Mouse (Mus musculus) embryonic facial prominence, embryonic 15.5 days (tissue): ENCODE measurements around the gene Lpp. TPM values are rescaled to one million over a fixed set of nuclear protein-coding genes. Genes with fewer than 3 reads are reported as not detected.

Source experiments
- ATAC-seq: fragments of 200-750 bp; cut with Nextera tagmentation; 2 replicates; pipeline ENCODE4 v1.8.0; 2017; ENCODE audit warnings: low read depth, moderate TSS enrichment; ENCODE audit not compliant: insufficient number of reproducible peaks, low FRiP score, low TSS enrichment
- H3K27ac ChIP-seq: fragments of 300-500 bp; sonication (generic); replicated peaks from 2 replicates; pipeline ENCODE4 v1.5.1; 2015; ENCODE audit warnings: mild to moderate bottlenecking, inconsistent platforms
- H3K27me3 ChIP-seq: fragments of 300-500 bp; sonication (generic); 2 replicates; pipeline ENCODE4 v1.6.1; 2015; ENCODE audit warnings: inconsistent platforms
- H3K36me3 ChIP-seq: fragments of 300-500 bp; sonication (generic); 2 replicates; pipeline ENCODE4 v1.6.1; 2015; ENCODE audit warnings: mild to moderate bottlenecking, inconsistent platforms
- H3K4me1 ChIP-seq: fragments of 300-500 bp; sonication (generic); 2 replicates; pipeline ENCODE4 v1.6.1; 2015; ENCODE audit warnings: inconsistent platforms
- H3K4me2 ChIP-seq: fragments of 300-500 bp; sonication (generic); replicated peaks from 2 replicates; pipeline ENCODE4 v1.6.1; 2015; ENCODE audit warnings: mild to moderate bottlenecking, inconsistent platforms
- H3K4me3 ChIP-seq: fragments of 300-500 bp; sonication (generic); replicated peaks from 2 replicates; pipeline ENCODE4 v1.5.1; 2015; ENCODE audit warnings: mild to moderate bottlenecking, inconsistent platforms
- H3K9ac ChIP-seq: fragments of 300-500 bp; sonication (generic); 2 replicates; pipeline ENCODE4 v1.6.1; 2015; ENCODE audit warnings: inconsistent platforms
- H3K9me3 ChIP-seq: fragments of 300-500 bp; sonication (generic); replicated peaks from 2 replicates; pipeline ENCODE4 v1.6.1; 2016; ENCODE audit warnings: inconsistent platforms
- WGBS: fragments of 180-500 bp; shearing (Covaris S2); methylation state at CpG from one replicate; pipeline ENCODE4 v1.1.7; 2015; 5-methylcytosine and 5-hydroxymethylcytosine counted together
- polyA plus RNA-seq: library from polyadenylated mRNA; unstranded; fragments of >200 nt; fragmentation: Nextera tagmentation; extraction: Ambion mirVana; gene quantifications from 2 replicates; pipeline ENCODE4 v1.2.1, GENCODE M21; 2015

Lpp gene
- 51.4 and 52.8 TPM in 2 replicates for polyA plus RNA-seq

GRCm38 (mm10) chr16:24392651-24393555 is at the start of gene Lpp:
TSS of gene Lpp (plus strand) at chr16:24393507.
- H3K9ac ChIP-seq = peak within 1 kb of the TSS; percentile 91
- peak within 1 kb of the TSS; percentile 84 for H3K4me3 ChIP-seq
- H3K4me2 ChIP-seq = peak within 1 kb of the TSS; percentile 71
- no peaks in the 10 kb centered on the region for H3K9me3 ChIP-seq
- peaks cover 37% of the 10 kb centered on the region for H3K4me1 ChIP-seq
- no peaks in the 10 kb centered on the region for H3K36me3 ChIP-seq
- H3K27me3 ChIP-seq = no peaks in the 10 kb centered on the region
- 2% methylated on average over 41 of the region's 42 CpGs for WGBS
- peak within 1 kb of the TSS; percentile 99 for H3K27ac ChIP-seq
- ATAC-seq = peak; percentile 89

GRCm38 (mm10) chr16:24347582-24348411 is 45.5 kb upstream of the Lpp start:
- Histone ChIP-seq H3K9ac (no peak overlapping the region), H3K4me2 (peak overlapping the region; percentile 17; the same call in 1 of the 2 replicates), H3K27ac (no peak overlapping the region), H3K4me3 (no peak overlapping the region), H3K27me3 (no peaks in the 10 kb centered on the region), H3K36me3 (no peaks in the 10 kb centered on the region), H3K9me3 (no peaks in the 10 kb centered on the region), H3K4me1 (no peaks in the 10 kb centered on the region; the same call in 1 of the 2 replicates)
- 54% methylated on average over 21 of the region's 21 CpGs for WGBS
- ATAC-seq = no peak

GRCm38 (mm10) chr16:24350306-24350705 is 43.0 kb upstream of the Lpp start:
- Histone ChIP-seq H3K36me3 (no peaks in the 10 kb centered on the region), H3K4me2 (no peak overlapping the region), H3K9ac (no peak overlapping the region), H3K27ac (no peak overlapping the region), H3K9me3 (no peaks in the 10 kb centered on the region), H3K4me1 (no peaks in the 10 kb centered on the region; the same call in 1 of the 2 replicates), H3K4me3 (no peak overlapping the region), H3K27me3 (no peaks in the 10 kb centered on the region)
- 59% methylated on average over 6 of the region's 6 CpGs for WGBS
- ATAC-seq = no peak

GRCm38 (mm10) chr16:24350751-24351150 is 42.6 kb upstream of the Lpp start:
- no peak for ATAC-seq
- Histone ChIP-seq H3K9ac (no peak overlapping the region), H3K4me3 (no peak overlapping the region), H3K27me3 (no peaks in the 10 kb centered on the region), H3K4me2 (no peak overlapping the region), H3K9me3 (no peaks in the 10 kb centered on the region), H3K27ac (no peak overlapping the region), H3K4me1 (no peaks in the 10 kb centered on the region; the same call in 1 of the 2 replicates), H3K36me3 (no peaks in the 10 kb centered on the region)
- WGBS = 60% methylated on average over 6 of the region's 6 CpGs

DNA sequence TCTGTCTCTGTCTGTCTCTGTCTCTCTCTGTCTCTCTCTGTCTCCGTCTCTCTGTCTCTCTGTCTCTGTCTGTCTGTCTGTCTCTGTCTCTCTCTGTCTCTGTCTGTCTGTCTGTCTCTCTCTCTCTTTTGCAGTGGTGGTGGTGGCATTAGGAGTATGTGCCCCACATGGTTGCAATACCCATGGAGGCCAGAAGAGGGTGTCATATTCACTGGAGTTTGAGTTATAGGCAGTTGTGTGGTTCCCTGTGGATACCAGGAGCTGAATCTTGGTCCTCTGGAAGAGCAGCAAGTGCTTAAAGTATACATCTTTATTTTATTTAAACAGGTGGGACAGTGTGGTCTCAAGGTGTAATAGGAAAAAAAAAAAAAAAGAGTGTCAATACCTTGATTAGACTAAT is 41.5 kb upstream of the Lpp start:
- H3K9ac ChIP-seq = no peak overlapping the region
- no peaks in the 10 kb centered on the region for H3K9me3 ChIP-seq
- H3K27ac ChIP-seq = no peak overlapping the region
- H3K36me3 ChIP-seq = no peaks in the 10 kb centered on the region
- no peaks in the 10 kb centered on the region; the same call in 1 of the 2 replicates for H3K4me1 ChIP-seq
- ATAC-seq = no peak
- no peak overlapping the region for H3K4me3 ChIP-seq
- 100% methylated on average over 1 of the region's 1 CpGs for WGBS
- H3K4me2 ChIP-seq = no peak overlapping the region
- H3K27me3 ChIP-seq = no peaks in the 10 kb centered on the region

GRCm38 (mm10) chr16:24353816-24354215 is 39.5 kb upstream of the Lpp start:
- ATAC-seq = no peak
- no peak overlapping the region for H3K4me2 ChIP-seq
- H3K27ac ChIP-seq = no peak overlapping the region
- H3K27me3 ChIP-seq = no peaks in the 10 kb centered on the region
- WGBS = 11% methylated on average over 3 of the region's 3 CpGs
- H3K36me3 ChIP-seq = no peaks in the 10 kb centered on the region
- no peak overlapping the region for H3K9ac ChIP-seq
- H3K4me3 ChIP-seq = no peak overlapping the region
- no peaks in the 10 kb centered on the region for H3K9me3 ChIP-seq
- no peaks in the 10 kb centered on the region for H3K4me1 ChIP-seq

DNA sequence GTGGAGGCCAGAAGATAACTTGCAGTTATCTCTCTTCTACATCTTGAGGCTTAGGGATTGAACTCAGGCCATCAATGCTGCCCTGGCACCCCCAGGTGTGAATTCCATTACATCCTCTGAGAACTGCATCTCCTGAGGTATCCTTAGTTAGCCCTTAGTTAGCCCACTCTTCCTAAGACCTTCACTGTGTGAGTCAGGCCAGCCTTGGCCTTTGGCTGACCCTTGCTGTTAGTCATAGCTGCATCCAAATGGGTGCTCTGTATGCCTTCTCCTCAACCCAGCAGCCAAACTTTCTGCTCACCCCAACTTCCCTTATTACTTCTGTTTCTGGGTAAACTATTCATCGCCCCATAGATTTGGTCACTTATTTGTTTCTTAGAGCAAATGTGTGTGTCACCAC is 31.6 kb upstream of the Lpp start:
- H3K9me3 ChIP-seq = no peaks in the 10 kb centered on the region
- no peak for ATAC-seq
- H3K4me2 ChIP-seq = no peak overlapping the region
- WGBS = 100% methylated on average over 1 of the region's 1 CpGs
- H3K9ac ChIP-seq = no peak overlapping the region
- no peaks in the 10 kb centered on the region for H3K4me1 ChIP-seq
- no peaks in the 10 kb centered on the region for H3K36me3 ChIP-seq
- H3K27ac ChIP-seq = no peak overlapping the region
- H3K27me3 ChIP-seq = no peaks in the 10 kb centered on the region
- H3K4me3 ChIP-seq = no peak overlapping the region

- Histone ChIP-seq H3K9ac (no peak overlapping the region), H3K27ac (no peak overlapping the region), H3K4me2 (no peak overlapping the region), H3K36me3 (no peaks in the 10 kb centered on the region), H3K9me3 (no peaks in the 10 kb centered on the region), H3K4me1 (0 out of 2 replicates have a peak, but pooled peaks cover 6% of the 10 kb centered on the region), H3K27me3 (no peaks in the 10 kb centered on the region), H3K4me3 (no peak overlapping the region)
- ATAC-seq = no peak
- WGBS = 70% methylated on average over 7 of the region's 7 CpGs
Observed at GRCm38 (mm10) chr16:24364030-24364687, 29.1 kb upstream of the Lpp start.

DNA sequence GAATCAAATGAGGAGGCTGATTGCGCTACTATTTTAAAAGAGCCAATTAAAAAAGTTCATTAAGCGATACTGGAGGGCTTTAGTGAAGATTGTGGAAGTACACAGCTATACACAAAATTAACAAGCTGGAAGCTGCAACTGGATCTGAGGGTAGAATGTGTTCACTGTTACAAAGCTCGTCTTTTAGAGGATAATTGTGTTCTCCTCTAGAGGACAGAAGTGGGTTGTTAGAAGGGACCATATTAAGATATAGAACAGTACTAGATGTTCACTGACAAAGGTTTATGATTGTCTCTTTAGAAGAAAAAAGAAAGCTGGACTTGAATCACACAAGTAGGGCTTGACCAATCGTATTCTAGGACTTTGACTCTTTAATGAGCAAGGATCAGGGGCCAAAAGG is 27.4 kb upstream of the Lpp start:
- Histone ChIP-seq H3K9me3 (no peaks in the 10 kb centered on the region), H3K4me2 (no peak overlapping the region), H3K9ac (no peak overlapping the region), H3K36me3 (no peaks in the 10 kb centered on the region), H3K27ac (no peak overlapping the region), H3K4me3 (no peak overlapping the region), H3K27me3 (no peaks in the 10 kb centered on the region), H3K4me1 (0 out of 2 replicates have a peak, but pooled peaks cover 6% of the 10 kb centered on the region)
- ATAC-seq = no peak
- 87% methylated on average over 4 of the region's 4 CpGs for WGBS

- Histone ChIP-seq H3K9me3 (no peaks in the 10 kb centered on the region), H3K27ac (no peak overlapping the region), H3K4me2 (no peak overlapping the region), H3K36me3 (no peaks in the 10 kb centered on the region), H3K4me3 (no peak overlapping the region), H3K4me1 (0 out of 2 replicates have a peak, but pooled peaks cover 6% of the 10 kb centered on the region), H3K9ac (no peak overlapping the region), H3K27me3 (no peaks in the 10 kb centered on the region)
- no peak for ATAC-seq
- 70% methylated on average over 6 of the region's 6 CpGs for WGBS
Observed at GRCm38 (mm10) chr16:24367071-24367470, 26.2 kb upstream of the Lpp start.

GRCm38 (mm10) chr16:24367506-24367905 is 25.8 kb upstream of the Lpp start:
- WGBS = 24% methylated on average over 7 of the region's 7 CpGs
- no peak for ATAC-seq
- Histone ChIP-seq H3K9ac (no peak overlapping the region), H3K27ac (no peak overlapping the region), H3K27me3 (no peaks in the 10 kb centered on the region), H3K36me3 (no peaks in the 10 kb centered on the region), H3K4me3 (no peak overlapping the region), H3K9me3 (no peaks in the 10 kb centered on the region), H3K4me1 (0 out of 2 replicates have a peak, but pooled peaks cover 6% of the 10 kb centered on the region), H3K4me2 (no peak overlapping the region)
